Mouse (Mus musculus) skeletal muscle tissue, adult 2 months (tissue): ENCODE results near the gene Usp36.

Source experiments
- DNase-seq: peaks from one replicate; pipeline ENCODE4 v3.0.0-alpha.2; 2012; ENCODE audit warnings: low read depth, low spot score

Usp36 gene

DNA sequence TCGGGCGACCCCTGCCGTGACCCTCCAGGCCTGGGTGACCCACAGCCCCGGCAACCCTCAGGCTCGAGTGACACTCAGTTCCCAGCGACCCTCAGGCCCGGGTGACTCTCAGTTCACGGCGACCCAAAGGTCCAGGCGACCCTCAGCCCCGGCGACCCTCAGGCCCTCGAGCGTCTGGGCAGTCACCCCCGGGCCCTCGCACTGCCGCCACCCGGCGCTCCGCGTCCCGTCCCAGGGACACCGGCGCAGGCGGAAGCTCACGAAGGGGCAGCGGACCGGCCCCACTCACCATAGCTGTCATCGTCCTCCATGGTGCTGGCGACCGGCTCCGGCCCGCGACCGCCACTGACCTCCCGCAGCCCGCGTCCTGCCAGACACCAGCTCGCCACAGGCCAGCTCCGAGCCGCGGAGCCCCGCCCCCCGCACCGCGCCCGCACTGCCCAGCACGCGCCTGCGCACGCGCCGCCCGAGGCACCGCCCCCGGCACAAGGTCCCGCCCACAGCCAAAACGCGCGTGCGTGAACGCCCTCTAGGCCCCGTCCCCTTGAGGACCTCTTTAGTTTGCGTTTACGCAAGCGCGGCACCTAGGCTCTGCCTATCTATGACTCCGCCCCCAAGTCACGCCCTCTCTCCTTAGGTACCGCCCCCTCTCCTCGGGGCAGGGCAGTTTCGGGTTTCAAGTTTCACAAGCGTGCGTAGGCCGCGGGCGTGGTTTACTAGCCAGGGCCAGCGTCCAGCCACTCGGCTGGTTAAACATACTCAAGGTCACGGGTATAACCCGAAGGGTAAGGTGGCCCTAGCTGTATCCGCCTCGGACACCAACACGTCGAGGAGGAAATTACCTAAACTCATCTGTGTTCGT, 41.7 kb downstream of the Usp36 start, which contains the start of gene Cyth1:
Gene Cyth1, minus strand, starts transcription at position 443 of the 862 bp plus-strand sequence.
- peak; percentile 100 for DNase-seq

DNA sequence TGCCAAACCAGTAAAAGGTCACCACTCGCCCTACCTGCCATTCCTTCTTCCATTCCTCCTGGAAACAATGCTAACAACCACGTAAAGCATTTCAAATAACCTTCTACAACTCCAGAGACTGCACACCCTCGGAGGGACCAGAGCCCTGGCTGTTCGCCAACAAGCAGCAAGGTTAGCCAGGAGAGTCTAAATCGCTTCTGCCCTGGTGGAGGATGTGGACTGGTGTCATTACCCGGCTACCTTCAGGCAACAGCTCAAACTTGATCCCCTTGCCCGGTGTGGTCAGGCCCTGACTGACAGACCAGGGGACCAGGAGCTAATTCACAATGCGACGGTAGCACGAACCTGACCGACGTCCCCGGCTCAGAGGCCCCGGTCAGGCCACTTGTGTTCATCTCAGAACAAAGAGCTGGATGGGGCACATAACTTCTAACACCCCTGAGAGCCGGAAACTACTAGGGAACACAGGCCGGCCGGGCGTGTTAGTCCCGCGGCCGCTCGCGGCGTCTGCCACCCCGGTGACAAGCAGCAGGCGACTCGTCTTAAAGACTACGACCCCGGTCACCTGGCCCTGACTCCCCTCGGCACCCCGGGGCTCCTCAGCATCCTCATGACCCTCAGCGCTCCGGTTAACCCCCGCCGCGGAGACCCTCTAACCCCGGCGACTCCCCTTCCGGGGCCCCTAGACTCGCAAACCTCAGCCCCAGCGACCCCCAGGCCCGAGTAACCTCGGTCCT, 42.5 kb downstream of the Usp36 start:
- DNase-seq: peak; percentile 78

DNA sequence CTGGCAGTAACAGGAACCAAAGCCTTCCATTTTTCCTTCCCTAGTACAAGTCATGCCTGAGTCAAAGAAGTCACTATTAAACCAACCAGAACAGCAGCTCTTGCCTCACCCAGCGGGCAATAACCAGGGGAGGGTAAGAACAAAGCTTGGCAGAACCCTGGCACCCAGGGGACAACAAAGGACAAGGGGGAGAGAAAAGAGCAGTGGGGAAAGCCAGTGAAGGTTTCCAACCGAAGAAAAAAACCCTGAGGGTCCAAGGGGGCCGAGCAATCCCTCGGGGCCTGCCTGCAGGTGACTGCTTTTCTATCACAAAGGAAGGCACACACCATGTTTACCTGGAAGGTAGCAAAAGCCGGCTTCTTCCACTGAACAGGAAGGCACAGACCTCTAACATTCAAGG, 43.3 kb downstream of the Usp36 start:
- no peak for DNase-seq

DNA sequence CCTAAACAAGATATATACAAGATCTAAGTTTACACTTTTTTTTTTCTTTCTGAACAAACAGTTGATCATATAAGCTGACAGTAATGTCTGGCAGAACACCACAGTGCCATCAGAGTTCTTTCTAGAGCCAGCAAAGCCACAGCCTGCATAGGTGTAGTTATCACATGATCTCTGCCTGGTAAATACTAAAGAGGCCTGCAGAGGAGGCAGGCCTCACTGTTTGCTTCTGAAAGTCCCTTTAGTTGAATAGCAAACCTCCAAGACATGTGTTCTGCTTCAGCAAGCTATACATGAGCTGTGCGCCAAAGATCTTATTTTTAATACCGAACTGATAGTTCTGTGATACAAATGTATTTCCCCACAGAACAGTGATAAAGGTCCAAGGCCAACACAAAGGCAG, 44.9 kb downstream of the Usp36 start:
- no peak for DNase-seq

DNA sequence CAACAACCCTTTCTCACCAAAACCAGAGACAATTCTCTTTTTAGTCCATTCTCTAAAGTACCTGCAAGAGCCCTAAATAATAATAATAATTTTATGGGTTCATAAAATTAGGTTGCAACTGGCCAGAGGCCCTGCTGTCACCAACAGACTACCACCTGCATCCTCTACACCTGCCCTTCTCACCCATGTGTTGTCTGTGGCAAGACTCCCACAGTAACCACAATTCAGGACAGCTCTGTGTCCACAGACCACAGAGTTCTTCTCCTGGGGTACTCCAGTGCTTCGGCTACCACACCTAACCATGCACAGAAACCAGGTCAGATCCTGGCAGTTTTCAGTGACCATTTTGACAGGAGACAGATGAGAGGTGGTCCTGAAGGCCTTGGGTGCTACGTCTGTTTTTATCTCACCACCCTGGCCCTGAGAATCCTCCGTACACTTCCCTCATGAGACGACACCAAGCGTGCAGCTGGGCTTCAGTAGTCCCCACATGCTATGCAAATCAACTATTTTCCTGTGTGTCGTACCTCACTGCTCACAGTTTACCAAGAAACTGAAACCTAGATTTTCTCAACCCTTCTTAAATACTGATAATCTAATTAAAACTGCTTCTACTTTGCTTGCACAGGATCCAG, 46.3 kb downstream of the Usp36 start:
- DNase-seq: no peak

DNA sequence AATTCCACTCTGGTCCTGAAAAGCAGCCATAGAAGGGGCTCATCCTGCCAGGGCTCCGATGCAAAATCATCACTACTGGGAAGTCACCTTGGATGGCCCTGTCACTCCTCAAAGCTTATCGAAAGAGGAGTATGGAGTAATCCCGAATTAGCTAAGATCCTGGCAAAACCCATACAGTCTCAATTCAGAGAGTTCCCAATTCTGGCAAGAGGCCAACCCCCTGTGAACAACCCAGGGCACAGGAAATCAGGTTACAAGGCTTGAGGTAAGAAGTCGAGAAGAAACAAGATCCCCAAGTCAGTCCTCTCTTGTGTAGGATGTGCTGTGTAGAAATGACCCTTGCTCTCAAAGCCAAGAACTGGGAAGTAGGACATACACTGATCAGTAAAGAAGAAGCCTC, 47.5 kb downstream of the Usp36 start:
- peak; percentile 56 for DNase-seq

DNA sequence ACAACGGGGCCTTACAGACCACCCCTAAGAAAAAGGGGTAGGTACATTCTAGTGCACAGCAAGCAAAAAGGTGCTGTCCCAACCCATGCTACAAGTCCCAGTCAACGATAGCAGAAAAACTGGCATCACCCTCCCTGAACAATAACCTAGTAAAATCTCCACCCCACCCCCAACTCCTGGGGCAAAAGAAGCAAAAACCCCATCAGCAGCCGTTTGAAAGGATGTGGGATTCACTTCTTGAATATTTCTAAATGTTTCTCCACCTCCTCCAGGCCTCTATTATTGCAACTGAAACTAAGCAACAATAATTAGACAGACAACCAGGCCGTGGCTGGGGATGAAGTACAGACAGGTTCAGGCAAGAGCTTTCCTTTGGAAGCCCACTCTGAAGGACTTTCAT, 49.7 kb downstream of the Usp36 start:
- no peak for DNase-seq

DNA sequence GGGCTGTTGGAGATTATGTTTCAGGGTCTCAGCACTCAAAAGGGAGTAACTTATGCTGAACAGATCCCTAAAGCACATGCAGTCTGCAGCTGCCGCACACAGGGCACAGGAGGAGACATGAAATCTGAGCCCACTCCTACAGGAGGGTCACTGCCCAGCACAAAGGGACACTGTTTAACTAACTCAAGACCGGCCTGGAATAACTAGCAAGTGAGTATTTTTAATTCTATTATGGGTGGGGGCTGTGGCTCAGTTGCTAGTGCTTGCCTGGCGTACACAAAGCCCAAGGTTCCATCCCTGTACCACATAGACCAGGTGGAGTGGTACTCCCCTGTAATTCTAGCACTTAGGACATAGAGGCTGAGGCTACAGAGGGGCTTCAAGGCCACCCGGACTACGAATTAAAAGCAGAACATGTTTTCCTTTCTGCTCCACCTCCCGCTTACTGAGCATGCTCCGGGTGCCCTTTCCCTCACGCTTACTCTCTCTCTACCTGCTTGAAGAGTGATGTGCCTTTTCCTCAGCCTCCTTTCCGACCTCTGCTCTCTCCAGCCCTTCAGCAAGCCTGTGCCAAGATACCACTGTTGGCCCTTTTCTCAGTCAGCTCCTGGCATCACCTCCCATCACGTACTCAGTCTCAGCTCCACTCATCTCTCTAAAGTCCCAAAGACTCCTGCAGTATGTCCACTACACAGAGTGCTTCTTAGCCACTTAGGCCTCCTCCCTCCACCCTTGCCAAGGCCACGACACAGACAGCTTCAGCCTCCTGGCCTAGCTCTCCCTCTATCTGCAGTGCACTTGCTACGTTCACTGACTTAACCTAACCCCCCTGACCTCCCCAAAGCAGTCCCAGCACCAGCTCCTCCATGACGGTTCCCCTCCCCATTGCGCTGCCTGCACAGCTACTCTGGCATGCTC, 50.5 kb downstream of the Usp36 start:
- no peak for DNase-seq

DNA sequence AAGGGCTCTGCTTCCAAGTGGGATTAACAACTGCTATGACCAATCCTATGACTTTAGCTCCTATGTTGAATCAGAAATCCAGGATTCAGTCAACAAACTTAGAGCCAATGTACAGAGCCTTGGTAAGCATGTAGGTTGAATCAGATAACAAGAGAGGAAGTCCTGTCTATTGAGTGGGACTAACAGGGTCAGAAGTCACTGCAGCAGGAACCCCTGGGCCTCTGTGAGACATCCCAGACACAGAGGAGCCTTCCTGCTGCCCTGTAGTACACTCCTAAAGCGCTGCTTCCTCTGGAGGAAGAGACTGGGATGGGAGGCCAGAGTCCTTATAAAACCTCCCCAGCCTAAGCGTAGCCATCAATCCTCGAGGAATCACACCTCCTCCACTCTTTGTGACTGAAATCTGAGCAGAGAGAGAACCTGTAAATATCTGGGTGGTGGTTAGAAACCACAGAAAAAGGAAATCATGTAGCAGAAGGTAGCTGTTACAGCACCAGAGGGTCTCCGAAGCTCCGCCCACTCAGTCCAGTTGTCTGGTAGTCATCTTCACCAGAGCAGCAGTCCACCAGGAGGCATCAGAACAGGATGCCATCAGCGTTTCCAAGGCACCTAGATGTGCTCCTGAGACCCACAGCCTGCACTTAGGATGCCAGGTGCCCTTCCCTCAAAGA, 53.4 kb downstream of the Usp36 start:
- DNase-seq: no peak

DNA sequence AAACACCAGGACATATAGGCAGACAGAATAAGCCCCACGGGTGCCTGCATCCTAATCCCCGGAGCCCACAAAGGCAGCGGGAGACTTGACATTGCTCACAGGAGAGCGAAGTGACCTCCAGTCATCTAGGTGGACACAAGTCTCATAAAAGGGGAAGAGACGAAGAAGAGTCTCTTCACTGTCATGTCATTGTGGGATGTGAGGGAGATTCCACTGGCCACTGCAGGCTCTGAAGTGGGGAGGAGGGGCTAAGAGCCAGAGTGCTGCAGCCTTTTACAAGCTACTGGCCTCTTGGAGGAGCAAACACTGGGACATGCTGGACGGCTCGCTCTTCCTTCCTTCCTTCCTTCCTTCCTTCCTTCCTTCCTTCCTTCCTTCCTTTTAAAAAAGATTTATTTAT, 55.1 kb downstream of the Usp36 start:
- no peak for DNase-seq

DNA sequence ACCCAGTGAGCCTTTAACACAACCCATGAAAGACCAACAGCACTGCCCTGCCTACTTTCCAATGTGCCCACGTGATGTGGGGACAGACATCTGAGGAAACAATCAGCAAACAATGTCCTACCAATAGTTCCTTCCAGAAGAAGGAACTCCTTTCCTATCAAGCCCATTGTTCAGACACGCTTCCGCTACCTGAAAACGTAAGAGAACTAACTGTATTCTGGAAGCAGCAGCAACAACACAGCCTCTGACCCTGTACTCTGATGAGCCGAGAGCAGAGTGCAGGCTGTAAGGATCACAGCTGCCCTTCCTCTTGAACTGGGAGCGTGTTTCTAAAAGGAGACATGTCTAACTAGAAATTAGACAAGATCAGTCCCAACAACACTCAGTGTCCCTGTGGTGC, 55.5 kb downstream of the Usp36 start:
- no peak for DNase-seq

DNA sequence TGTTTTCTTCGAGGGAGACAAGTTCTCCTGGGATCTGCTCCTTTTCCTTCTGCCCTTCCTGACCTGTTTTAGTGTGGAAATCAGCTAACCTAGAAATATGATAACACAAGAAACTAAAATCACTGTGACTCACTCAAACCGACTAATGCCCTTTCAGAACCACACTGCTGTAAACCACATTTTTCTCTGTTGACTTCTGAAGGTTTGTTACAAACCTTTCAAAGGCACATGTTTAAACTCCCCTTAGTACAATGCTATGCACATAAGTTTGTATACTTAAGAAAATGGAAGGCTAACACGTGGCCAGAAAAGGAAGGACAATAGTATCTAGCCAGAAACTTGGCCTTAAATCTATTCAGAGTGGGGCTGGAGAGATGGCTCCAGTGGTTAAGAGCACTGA, 56.1 kb downstream of the Usp36 start:
- no peak for DNase-seq

DNA sequence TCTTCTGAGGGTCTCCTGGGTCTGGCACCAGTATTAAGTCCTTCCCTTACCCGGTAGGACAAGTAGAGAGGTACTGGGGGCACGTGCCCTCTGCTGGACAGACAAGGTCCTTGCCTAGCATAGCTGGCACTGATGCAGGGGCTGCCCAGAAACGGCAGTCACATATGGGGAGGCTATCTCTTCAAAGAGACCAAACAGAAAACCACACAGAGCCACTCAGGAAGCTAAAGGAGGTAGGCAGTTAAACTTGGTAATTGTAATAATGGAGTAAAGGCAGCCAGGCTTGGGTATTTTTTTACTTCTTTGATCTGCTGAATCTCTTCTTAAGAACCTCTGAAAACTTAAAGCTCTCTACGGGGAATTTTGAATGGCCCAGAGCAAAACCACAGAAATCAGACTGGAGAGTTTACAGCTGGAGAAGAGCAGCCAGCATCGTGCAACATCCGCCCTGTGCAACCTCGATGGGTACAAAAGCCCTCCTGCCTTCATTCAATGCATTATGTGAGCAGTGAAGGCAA, 57.7 kb downstream of the Usp36 start:
- no peak for DNase-seq

DNA sequence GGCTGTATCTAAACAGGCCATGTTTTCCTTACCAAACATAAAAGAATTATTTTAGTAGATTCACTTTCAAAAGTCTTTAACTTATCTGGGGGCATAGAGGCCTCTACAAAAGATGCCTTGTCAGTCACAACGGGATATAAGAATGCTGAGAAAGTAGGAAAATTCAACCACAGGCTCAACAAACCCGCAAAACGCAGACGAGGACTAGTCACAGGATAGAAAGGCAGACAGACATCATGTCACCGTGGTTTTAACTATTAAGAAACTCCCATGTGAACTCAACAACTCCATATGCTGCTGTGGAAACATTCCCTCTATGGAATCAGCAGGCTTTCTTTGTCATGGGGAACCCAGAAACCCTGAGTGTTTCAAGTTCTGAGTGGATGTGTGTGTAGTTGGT, 60.1 kb downstream of the Usp36 start:
- no peak for DNase-seq

DNA sequence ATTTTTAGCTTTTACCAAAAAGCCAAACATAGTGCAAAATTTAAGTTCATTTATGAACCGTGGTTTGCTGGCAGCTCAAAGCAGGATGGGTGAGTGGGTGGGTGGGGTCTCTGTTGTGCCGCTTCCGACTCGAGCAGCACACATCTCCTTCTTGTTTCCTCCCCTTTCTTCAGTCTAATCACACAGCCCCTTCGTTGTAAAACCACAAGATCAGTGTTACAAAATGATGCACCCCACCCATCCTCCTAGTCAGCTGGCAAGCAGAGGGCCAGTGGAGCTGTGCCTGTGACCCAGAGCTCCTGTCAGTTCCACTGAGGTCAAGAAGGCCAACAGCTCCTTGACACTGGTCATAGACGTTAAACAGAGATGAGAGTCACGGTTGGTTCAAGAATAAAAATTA, 62.4 kb downstream of the Usp36 start:
- DNase-seq: no peak

DNA sequence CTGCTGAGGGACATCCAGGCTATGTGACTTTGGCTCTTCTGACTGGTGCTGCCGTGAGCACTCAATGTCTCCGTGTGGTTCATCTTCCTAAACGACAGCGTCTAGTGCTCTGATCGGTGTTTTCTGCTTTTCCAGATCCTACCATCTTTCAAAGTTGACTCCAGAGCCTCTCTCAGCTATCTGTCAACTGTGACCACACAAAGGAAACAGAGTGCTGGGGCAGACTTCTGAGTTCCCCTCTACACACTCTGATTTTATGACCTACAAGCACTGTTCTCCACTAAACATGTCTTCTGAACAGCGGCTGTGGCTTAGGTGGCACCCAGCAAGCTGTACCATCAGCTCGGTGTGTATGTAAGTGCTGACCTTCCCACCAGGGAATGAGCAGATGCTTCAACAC, 63.2 kb downstream of the Usp36 start:
- no peak for DNase-seq

DNA sequence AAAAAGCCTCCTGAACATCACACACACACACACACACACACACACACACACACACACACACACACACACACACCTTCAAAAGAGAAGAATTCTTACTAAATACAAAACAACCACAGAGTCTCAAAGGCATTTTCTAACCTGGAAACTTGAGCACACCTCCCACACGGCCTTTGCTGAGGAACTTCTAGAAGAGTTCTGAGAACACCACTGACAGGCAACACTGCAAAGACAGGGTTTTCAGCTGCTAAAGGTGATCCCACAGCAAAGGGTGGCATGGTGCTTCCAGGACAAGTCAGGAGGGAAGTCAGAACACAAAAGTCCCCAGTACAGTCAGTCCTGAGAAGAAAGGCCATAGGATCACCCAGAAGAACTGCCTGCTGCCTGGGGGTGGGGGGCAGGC, 64.2 kb downstream of the Usp36 start:
- no peak for DNase-seq

DNA sequence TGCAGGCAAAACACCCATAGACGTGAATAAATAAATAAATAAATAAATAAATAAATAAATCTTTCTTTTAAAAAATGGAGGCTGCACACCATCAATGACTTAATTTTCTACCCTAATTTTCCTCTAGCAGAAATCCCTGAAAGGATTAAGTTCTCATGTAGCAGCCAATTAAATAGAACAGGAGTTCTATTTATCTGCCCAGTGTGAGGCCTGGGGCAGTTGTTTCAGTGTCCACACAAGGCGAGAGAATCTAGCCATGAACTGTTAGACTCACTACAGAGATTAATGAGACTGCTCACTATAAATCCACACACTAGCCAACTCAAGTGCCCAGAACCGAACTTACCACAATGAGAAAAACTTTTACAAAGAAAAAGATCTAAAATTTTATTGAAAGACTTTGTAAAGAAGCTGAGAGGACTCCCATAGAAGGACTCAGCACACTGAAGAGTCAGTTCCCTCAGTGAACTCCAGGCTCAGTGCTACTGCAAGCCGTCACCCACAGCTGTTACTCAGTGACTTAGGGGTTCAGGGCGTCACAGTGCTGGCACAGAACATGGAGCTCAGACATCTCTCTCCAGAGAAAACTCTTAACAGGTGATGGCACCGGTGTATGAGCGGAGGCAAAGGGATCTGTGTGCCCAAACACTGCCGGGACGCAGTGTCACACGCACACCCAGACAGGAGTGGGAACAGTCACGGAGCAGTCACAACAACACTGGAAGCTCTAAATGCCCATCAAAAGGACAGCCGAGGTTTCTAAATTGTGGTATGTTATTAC, 64.8 kb downstream of the Usp36 start:
- DNase-seq: no peak

DNA sequence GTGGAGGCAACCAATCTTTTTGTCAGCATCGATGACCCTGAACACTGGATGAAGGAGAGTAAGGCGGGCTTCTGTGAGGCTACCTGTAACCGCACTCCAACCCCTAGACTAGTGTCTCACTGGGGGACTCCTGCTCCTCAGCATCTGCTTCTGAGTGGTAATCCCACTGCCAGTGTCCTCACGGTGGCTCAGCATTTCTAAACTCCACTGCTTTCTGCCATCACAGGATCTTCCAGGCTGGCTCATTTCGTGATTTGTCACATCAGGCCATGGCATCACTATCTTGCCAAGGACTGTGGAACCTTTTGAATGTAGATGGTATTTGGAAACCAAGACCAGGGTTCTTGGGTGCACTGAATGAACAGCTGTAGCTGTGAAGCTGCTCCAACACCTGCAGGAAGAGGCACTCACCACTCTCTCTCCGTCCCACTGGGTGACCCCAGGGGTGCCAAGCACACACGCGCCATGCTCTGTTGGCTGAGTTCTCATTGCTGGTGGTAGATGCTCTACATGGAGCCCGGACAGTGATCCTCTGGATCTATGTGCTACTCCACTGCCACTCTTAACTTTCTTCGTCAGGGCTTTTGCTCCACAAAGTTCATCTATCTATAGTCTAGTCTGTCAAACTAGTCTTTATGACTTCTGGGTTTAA, 66.5 kb downstream of the Usp36 start:
- no peak for DNase-seq
